Mouse (Mus musculus) common myeloid progenitor, adult 5-6 weeks (primary cell): ENCODE data around the gene Armcx5. TPM values are rescaled to one million over a fixed set of nuclear protein-coding genes. Genes with fewer than 3 reads are reported as not detected.
"Not testable (repeated sequence)": the region's sequence is repeated elsewhere in the genome, so short reads cannot be mapped to it uniquely, and the experiment has no call there.

Source experiments
- ATAC-seq: replicated peaks from 2 replicates; pipeline ENCODE4 v1.8.0; 2016; ENCODE audit warnings: low read depth, mild to moderate bottlenecking, moderate TSS enrichment, inconsistent platforms; ENCODE audit not compliant: poor library complexity, severe bottlenecking
- total RNA-seq: library from RNA; stranded (forward); fragments of 200-1000, 187-1606 nt; gene quantifications from 2 replicates; pipeline ENCODE4 v1.2.3, GENCODE M21; 2017

The Armcx5 gene
- 9.9 and 11.7 TPM in 2 replicates for total RNA-seq

DNA sequence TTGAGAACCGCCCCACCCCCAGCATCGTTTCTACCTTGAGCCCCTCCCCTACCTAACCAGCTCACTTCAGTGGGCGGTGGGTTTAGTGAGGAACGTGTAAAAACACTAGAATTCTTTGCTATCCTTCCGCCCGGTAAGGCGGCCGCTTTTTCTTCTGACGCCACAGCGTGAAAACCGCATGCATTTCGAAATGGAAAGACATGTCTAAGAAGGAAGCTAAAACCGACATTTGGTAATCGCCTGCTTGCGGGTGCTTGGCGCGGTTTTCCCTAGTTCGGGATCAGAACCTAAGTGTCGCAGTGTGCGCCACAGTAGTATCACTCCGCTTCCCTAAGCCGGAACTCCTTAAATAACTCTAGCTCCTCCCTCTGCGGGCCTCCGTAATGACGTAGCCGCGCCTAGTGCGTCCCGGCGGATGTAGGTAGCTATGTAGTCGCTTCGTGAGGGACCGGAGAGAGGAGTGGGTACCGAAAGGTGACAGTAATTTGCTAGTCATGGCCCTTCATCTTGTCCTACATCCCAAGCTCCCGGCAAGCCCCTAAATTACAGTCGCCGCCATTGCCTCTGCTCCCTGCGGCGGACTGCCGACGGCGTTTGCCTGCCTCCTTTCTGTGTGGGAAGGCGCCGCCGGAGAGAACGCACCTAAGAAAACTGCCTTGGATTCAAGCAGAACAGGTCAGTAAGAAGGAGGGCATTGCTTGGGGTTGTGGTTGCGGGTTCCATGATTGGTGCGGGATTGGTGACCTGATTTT lies at the start of gene Armcx5, which contains the start of gene Gprasp1:
TSS of gene Armcx5 (plus strand) at position 430 of the 752 bp plus-strand sequence.
TSS of gene Gprasp1 (plus strand) at position 430 of the 752 bp plus-strand sequence.
- ATAC-seq: peak; percentile 100

DNA sequence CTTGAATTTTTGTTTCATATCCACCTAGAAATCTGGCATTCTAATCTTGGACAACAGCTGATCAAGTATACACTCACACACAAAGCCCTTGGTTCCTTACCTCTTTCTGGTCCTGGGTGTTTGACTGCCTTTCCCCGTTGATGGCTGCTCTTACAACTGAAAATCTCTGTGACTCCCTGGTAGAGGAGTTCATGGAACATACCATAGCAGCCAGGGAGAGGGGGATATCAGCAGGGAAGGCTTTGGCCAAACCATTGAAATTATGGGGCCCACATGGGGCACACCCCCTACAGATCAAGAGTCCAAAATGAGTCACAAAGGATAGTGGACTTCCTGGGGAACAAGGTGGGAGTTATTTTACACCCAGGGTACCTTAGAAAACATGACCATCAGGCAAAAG lies 48.9 kb upstream of the Armcx5 start, which contains the start of gene Tcp11x2:
TSS of gene Tcp11x2 (minus strand) at position 158 of the 400 bp plus-strand sequence.
- no peak for ATAC-seq

DNA sequence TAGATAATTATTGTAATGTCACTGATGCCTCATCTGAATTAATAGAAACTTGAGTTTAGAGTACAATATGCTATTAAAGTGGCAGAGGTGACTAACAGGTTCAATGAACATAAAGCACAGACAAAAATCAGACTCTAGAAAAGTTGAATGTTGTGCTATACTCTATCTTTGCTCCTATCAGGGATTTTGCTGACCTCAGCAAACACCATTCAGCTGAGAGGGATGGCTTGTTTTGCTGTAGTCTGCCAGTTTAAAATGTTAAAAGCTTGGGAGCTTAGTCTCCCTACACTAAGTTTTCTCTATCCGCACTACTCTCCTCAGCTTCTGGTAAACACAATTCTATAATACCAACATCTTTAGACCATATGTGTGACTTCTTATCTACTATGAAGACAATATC lies 39.4 kb upstream of the Armcx5 start:
- no peak for ATAC-seq

DNA sequence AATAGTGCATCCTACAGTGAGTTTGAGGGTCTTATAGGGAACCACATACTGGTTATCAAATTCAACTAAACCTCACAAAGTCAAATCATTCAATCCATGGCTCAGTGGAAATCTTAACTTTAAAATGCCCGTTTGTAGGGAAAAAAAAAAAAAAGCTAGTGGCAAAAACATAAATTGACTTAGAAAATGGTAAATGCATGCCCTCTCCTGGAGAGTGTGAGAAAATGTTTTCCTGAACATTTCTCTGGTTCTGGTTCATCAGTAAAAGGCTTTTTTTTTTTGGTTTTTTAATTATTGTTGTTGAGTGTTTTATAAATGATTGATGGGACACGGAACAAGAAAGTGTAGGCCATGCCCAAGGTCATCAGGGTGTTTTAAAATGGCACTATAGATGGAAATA lies 38.2 kb upstream of the Armcx5 start:
- ATAC-seq: no peak

DNA sequence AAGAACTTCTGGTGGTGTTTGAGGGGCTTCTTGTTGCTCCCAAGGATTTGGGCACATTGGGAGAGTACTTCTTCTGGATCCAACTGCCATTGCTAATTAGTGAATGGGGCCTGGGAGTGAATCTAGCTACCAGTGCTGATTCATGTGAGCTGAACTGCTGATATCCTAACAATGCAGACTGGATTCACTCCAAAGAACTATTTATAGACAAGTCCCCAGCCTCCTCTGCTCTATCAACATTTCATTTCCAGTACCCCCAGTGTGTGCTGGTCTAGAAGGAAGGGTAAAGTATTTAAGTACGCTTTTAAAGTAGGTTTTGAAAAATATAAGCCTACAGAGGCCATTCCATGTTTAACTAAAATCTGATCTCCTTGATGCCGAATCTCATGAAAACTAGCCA lies 29.7 kb upstream of the Armcx5 start:
- no peak for ATAC-seq

DNA sequence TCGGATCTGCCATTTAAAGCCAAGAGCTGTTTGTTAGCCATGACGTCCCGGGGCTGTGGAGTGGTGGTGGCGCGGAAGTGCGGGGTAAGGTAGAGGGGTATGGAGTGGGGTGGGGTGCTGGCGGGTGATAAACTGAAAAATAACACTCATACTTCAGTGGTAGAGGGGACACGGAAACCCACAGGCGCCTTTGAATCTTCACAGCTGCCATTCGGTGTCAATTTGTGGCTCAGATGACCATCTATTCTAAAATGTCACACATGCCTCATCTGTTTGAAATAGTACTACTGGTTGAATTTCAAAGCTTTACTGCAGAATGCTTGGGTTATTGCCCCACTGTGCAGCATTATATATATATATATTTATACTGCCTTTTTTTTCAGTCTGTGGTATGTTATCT lies 17.4 kb upstream of the Armcx5 start, which contains the start of gene Tmsb15a:
TSS of gene Tmsb15a (minus strand) at position 101 of the 400 bp plus-strand sequence.
- ATAC-seq: no peak

DNA sequence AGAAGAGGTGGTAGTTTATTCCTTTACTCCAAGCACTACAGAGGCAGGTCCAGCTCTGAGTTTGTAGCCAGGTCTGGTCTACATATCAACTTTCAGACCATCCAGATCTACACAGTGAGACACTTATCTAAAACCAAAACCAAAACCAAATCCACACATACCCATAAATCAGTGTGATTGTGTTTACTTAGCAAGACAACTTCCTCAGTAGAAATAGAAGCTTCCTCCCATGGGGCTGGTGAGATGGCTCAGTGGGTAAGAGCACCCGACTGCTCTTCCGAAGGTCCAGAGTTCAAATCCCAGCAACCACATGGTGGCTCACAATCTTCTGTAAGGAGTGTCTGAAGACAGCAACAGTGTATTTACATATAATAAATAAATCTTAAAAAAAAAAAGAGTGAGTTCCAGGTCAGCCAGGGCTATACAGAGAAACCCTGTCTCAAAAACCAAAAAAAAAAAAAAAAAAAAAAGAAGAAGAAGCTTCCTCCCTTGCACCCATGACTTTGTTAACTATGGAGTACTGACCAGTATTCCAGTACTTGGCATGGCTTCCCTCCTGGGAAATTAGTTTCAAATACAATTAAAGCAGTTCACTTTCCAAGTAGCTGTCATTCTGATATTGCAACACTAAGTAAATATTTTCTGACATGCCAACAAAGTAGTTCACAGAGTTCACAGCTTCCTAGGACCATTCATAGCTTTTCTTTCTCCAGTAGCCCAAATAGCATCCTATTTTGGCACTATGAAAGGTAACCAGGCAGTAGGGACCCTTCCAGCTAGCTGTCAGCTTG lies 3.6 kb upstream of the Armcx5 start:
- no peak for ATAC-seq

DNA sequence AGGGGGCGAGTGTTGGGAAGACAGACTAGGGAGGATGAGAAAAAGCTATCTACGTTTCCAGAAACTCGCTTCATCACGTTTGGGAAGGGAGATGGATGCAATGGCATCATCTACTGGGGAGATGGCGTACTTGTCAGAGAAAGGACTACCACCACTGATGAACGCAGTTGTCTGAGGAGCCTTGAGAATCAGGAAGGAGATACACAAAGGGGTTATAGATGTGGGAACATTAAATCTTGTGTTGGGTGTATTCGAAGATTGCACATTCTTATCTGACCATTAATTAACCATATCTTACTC lies 473 bp downstream of the Armcx5 start:
- ATAC-seq: peak; percentile 5; the same call in 1 of the 2 replicates

DNA sequence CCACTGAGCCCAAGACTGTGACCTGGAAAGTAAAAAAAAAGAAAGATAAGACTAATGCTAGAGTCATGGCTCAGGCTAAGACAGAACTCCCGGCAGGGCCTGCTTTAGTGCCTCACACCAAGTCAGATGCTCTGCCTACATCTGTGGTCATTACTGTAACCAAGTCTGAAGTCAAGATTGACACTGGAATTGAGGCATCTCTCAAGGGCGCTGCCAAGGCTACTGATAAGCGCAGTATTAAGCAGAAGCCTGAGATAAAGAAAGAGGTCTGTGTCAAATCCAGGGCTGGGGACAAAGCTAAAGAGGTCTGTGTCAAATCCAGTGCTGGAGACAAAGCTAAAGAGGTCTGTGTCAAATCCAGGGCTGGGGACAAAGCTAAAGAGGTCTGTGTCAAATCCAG lies 2.8 kb downstream of the Armcx5 start:
- ATAC-seq: not testable (repeated sequence)

DNA sequence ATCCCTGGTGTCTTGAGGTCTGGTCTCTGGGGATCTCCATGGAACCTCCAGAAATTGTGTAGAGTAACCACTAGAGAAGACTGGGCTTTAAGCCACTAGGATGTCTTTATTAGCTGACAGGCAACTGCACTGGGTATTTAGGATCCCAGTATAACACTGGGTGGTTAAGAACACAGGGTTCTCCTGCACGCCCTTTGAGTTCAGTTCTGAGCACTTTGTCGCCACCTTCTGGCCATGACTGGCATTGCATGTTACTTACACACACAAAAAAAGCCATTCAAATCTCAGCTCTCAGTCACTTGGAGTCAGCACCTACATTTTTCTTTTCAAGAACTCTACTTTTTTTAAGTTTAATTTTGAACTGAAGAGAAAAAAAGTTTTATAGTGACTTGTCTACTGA lies 10.3 kb downstream of the Armcx5 start:
- peak; percentile 86 for ATAC-seq

DNA sequence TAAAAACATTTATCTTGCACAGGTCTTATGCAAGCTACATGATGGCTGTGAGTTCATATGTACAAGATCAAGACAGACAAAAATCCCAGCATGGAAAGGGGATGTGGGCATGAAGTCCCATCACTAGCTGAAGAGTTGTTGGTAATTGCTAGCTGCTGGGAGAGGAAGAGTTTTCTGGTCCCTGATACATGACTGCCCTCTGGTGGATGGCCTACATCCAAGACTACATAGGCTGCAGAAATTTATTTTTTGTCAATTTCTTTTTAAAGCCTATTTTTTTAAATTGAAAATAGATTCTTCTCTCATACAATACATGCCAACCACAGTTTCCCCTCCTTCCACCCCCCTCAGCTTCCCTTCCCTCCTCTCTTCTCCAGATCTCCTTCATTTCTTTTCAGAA lies 19.2 kb downstream of the Armcx5 start:
- peak; percentile 45; the same call in 1 of the 2 replicates for ATAC-seq

DNA sequence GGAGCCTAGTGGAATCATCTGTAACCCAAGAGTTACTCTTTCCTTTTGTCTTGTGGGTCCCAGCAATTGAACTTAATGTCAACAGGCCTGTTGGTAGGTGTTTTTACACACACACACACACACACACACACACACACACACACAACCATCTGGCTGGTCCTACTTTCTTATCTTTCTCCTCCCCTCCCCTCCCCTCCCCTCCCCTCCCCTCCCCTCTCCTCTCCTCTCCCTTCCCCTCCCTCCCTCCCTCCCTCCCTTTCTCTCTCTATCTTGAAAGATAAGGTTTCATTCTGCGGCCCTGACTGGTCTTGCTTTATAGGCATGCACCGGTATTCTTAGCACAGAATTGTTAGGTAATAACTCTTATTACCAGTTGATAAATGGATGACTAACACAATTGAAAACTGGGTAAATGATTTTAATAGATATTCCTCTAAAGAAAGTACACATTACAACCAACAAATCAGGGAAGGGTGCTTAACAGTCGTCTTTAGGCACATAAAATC lies 25.6 kb downstream of the Armcx5 start:
- no peak for ATAC-seq

DNA sequence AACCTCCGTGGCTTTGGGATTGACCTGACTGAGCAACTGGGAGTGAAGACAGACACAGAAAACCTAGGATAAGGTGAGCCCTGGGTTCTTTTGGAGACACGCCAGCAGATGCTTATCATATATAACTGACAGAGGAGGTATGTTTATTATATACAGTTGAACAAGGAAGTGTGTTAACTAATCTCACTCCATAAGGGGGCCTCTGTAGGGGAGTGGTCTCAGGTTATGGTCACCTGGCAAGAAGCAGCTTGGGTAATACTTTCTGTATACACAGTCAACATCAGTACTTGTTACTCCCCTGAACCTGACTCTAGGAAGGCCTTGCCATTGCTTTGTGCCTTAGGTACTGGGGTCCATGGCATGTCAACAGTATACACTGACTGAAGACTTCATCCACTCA lies 26.0 kb downstream of the Armcx5 start:
- ATAC-seq: no peak

DNA sequence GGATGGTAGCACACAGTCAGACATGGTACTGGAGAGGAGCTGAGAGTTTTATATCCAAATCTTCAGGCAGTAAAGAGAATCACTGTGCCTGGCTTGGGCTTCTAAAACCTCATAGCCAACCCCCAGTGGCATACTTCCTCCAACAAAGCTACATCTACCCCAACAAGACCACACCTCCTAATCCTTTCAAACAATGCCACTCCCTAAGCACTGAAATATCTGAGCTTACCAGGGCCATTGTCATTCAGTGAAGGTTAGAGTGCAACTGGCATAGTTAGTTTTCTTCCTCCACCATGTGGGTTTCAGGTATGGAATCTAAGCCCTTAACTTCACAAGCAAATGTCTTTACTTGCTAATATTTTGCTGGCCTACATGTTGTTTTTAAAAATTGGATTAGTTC lies 49.0 kb downstream of the Armcx5 start:
- no peak for ATAC-seq

DNA sequence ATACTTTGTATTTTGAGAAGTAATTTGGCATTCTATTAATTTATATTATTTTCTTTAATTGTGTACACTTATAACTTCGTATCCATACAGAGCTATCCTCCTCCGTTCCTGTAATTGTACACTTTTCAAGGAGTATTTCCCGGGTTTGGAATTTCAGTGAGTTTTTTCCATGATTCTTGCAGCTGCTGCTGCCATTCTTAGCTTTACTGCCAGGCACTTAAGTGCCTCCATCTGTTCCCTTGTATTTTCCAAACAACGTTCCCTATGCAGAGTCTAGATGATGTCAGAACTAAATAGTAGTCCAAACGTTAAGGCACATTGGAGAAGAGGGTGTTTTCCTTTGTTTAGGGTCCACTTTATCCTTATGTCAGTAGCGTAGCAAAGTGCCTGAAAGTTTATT lies 49.8 kb downstream of the Armcx5 start:
- ATAC-seq: no peak

DNA sequence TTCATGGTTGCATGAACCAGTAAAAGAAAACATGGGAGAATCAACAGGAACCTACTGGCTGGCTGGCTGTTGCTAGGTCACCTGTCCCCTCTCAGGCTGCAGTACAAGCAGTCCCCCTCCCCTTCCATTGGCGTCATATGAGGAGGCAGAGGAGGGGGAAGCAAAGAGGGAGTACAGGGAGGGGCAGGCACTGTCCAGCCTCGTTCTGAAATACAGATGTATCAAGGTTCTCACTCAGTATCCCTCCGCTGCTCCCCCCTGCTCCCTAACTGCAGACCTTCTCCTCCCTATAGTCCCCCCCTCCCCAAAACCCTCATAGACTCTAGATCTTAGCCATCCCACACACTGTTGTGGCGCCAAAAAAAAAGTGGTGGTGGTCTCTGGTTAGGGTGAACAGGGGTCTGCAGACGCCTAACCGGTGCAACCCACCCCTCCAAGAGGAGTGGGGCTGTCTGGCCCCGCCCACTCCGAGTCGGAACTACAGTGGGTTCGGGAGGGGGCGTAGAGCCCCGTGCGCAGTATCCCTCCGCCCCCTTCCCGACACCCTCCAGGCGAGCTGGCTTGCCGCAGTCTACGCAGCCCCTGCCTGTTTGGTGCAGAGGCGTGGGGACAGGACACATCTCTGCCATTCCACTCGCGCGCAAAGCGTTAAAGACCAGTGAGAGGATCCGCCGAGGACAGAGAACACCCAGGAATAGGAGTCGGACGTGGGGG lies 53.2 kb downstream of the Armcx5 start:
- peak; percentile 85 for ATAC-seq

DNA sequence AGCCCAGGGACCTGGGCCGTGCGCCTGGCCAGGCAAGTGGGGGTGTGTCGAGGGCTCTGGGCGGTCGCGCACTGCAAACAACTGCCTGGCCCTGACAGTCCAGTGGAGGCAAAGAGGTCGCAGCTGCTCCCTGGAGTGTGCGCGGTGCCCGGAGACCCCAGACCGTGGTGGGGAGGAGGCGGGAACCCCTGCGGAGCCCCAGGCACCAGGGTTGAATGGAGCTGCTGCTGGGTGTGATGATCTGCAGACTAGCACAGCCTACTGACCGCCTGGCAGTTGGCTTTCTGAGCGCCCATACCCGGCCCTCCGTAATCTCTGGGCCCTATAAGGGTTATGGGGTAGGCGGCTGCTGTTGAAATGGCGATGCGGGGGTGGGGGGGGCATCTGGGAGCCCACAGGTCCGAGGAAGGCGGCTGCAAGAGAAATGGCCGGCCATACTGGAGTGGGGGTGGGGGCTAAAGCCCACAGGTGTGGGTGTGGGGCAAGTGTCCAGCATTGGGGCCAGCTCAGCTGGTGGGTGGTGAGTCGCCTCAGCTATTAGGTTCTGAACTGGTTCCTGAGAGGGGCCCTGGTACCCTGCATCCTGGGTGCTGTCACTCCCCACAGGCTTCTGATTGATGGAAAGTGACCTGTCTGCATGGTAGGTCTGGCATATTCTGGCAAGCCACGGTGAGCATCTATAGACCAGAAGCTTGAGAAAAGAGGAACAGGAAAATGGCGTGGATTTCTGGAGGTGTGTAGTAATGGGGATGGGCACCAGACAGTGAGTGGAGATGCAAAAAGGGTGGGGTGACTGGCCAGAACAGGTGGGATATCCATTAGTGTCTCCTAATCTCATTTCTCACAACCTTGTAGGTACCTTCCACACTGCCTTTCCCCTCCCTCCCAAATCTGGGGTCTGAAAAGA lies 54.0 kb downstream of the Armcx5 start:
- peak; percentile 53 for ATAC-seq
